Mouse (Mus musculus) neural tube, embryonic 11.5 days (tissue): Measurements from ENCODE around the gene Timm50. TPM values are rescaled to one million over a fixed set of nuclear protein-coding genes. Genes with fewer than 3 reads are reported as not detected.

Experiments used
- ATAC-seq: fragments of 200-750 bp; cut with Nextera tagmentation; 2 replicates; pipeline ENCODE4 v1.8.0; 2017; ENCODE audit warnings: moderate number of reproducible peaks, mild to moderate bottlenecking, moderate TSS enrichment, moderate library complexity; ENCODE audit not compliant: insufficient read depth, low FRiP score, low TSS enrichment
- DNase-seq: peaks from one replicate; pipeline ENCODE4 v3.0.0-alpha.2; 2015; ENCODE audit warnings: low spot score
- H3K27ac ChIP-seq: fragments of 300-500 bp; sonication (generic); 2 replicates; pipeline ENCODE4 v1.5.1; 2014; ENCODE audit warnings: low read depth, mild to moderate bottlenecking, low read length
- H3K27me3 ChIP-seq: fragments of 300-500 bp; sonication (generic); 2 replicates; pipeline ENCODE4 v1.6.1; 2014; ENCODE audit warnings: mild to moderate bottlenecking, low read length, mixed read lengths; ENCODE audit not compliant: control insufficient read depth, insufficient read depth
- H3K36me3 ChIP-seq: fragments of 300-500 bp; sonication (generic); 2 replicates; pipeline ENCODE4 v1.6.1; 2014; ENCODE audit warnings: mild to moderate bottlenecking, low read length, moderate library complexity, mixed read lengths; ENCODE audit not compliant: control insufficient read depth, insufficient read depth
- H3K4me1 ChIP-seq: fragments of 300-500 bp; sonication (generic); 2 replicates; pipeline ENCODE4 v1.6.1; 2014; ENCODE audit warnings: low read length, mixed read lengths; ENCODE audit not compliant: control insufficient read depth, insufficient read depth
- H3K4me2 ChIP-seq: fragments of 300-500 bp; sonication (generic); 2 replicates; pipeline ENCODE4 v1.6.1; 2014; ENCODE audit warnings: low read depth, mild to moderate bottlenecking, moderate library complexity
- H3K4me3 ChIP-seq: fragments of 300-500 bp; sonication (generic); 2 replicates; pipeline ENCODE4 v1.5.1; 2014; ENCODE audit warnings: low read depth, low read length
- H3K9ac ChIP-seq: fragments of 300-500 bp; sonication (generic); 2 replicates; pipeline ENCODE4 v1.6.1; 2014; ENCODE audit warnings: mild to moderate bottlenecking, low read length
- H3K9me3 ChIP-seq: fragments of 300-500 bp; sonication (generic); 2 replicates; pipeline ENCODE4 v1.6.1; 2016; ENCODE audit warnings: low read length; ENCODE audit not compliant: control insufficient read depth
- WGBS: fragments of 180-500 bp; shearing (Covaris S2); extraction: QIAGEN DNeasy Blood & Tissue Kit; methylation state at CpG from one replicate; pipeline ENCODE4 v1.1.7; 2014; 5-methylcytosine and 5-hydroxymethylcytosine counted together
- polyA plus RNA-seq: library from polyadenylated mRNA; unstranded; fragments of >200 nt; fragmentation: Nextera tagmentation; extraction: Ambion mirVana; gene quantifications from 2 replicates; pipeline ENCODE4 v1.2.1, GENCODE M21; 2014

Timm50 gene
- polyA plus RNA-seq, 1 experiment from 2014 or later, result 219 TPM

DNA sequence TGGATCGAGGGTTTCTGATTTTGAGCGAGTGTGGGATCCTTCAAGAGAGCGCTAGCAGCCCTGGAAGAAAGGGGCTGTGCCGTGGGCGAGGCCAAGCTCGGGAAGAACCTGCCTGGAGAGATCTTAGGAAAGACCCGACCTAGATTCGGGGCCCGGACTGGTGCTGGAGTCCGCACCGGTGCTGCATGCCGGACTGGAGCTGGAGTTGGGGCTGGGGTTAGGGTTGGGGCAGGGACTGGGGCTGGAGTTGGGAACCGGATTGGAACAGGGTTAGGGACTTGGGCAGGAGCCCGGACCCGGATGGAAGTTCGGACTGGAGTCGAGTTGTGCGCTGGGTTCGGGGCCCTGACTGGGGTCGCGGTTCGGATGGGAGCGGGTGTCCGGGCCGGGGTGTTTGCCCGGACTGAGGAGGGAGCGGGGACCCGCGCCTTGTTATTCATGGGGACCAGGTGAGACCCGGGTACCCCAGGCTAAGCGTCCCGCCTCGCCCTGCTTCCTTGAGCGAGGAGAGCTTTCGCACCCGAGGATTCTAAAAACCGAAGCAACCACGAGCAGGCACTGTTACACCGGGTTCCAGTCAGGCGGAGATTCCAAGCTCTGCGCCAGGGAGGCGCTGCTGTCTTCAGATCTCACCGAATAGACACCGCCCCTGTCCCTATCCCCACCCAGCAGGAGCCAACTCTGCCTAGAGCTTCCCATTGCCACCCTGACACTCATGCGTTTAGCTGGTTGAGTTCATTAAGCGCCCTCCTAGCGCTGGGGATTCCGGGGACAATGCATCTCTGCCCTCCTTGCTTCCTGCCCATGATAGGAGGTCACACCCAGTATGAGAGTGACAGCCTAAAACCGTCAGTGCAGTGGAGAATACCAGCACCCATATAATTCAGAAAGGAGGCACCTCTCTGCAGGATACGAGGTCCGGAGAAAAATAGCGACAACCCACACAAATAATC is 21.0 kb downstream of the Timm50 start, which contains the start of gene Selenov:
Selenov (minus strand) TSS at position 549 of the 953 bp plus-strand sequence.
- H3K27ac ChIP-seq, result no peak within 1 kb of the TSS
- peak within 1 kb of the TSS; percentile 44 for H3K4me2 ChIP-seq
- no peaks in the 10 kb centered on the region for H3K9me3 ChIP-seq
- WGBS, result 2% methylated on average over 49 of the region's 52 CpGs
- H3K4me1 ChIP-seq, result peaks cover 9% of the 10 kb centered on the region
- ATAC-seq (peak; percentile 25; the same call in 1 of the 2 replicates), DNase-seq (peak; percentile 61)
- H3K9ac ChIP-seq, result peak within 1 kb of the TSS; percentile 41
- no peaks in the 10 kb centered on the region for H3K36me3 ChIP-seq
- peaks cover 31% of the 10 kb centered on the region for H3K27me3 ChIP-seq
- peak within 1 kb of the TSS; percentile 20 for H3K4me3 ChIP-seq

DNA sequence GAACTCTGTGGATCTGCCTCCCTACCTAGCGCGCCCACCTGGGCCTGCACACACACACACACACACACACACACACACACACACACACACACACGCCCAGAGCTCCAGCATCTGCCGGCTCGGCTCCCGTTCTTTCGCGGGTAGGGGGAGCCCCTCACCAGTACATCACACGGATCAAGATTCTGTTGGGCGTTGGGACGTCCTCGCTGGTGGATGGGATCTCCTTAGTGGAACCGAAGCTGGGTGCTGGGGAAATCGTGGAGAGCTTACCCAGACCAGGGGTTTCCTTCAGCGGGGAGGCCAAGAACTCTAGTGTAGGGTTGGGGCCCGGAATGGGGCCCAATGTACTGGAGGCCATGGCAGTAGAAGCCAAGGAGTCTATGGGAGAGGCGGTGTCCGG is 21.7 kb downstream of the Timm50 start:
- Histone ChIP-seq H3K27ac (no peak overlapping the region), H3K36me3 (no peaks in the 10 kb centered on the region), H3K4me3 (peak overlapping the region; percentile 20), H3K9me3 (no peaks in the 10 kb centered on the region), H3K4me1 (peaks cover 9% of the 10 kb centered on the region), H3K4me2 (peak overlapping the region; percentile 44), H3K9ac (peak overlapping the region; percentile 41), H3K27me3 (peaks cover 31% of the 10 kb centered on the region)
- ATAC-seq, result peak; percentile 24; the same call in 1 of the 2 replicates
- 2% methylated on average over 17 of the region's 18 CpGs for WGBS
- peak; percentile 64 for DNase-seq

- ATAC-seq, result no peak
- H3K9me3 ChIP-seq, result no peaks in the 10 kb centered on the region
- H3K36me3 ChIP-seq, result no peaks in the 10 kb centered on the region
- H3K4me2 ChIP-seq, result no peak overlapping the region
- H3K4me3 ChIP-seq, result no peak overlapping the region
- 80% methylated on average over 7 of the region's 7 CpGs for WGBS
- H3K9ac ChIP-seq, result no peak overlapping the region
- H3K4me1 ChIP-seq, result no peaks in the 10 kb centered on the region
- no peaks in the 10 kb centered on the region for H3K27me3 ChIP-seq
- H3K27ac ChIP-seq, result no peak overlapping the region
- DNase-seq, result no peak
Measured at GRCm38 (mm10) chr7:28280630-28281029, 31.2 kb downstream of the Timm50 start.

DNA sequence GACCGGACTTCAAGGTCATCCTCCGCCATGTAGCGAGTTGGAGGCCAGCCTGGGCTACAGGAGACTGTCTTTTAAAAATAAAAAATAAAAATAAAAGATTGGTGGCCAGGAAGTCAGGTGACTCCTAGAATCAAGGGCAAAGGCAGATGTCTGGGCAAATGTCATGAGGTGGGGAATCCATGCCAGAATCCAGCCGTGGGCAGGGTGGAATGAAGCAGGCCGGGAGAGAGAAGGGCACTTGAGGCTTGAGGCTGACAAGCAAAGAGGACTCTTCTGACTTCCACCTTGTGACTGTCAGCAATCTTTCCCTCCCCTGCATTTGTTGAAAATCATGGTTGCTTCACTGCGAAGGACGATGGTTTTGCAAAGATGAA is 33.6 kb downstream of the Timm50 start:
- Histone ChIP-seq H3K27ac (no peak overlapping the region; the same call in 1 of the 2 replicates), H3K4me1 (no peaks in the 10 kb centered on the region), H3K9me3 (no peaks in the 10 kb centered on the region), H3K4me2 (peak overlapping the region; percentile 72), H3K9ac (peak overlapping the region; percentile 94), H3K4me3 (peak overlapping the region; percentile 64), H3K36me3 (no peaks in the 10 kb centered on the region), H3K27me3 (no peaks in the 10 kb centered on the region)
- DNase-seq (no peak), ATAC-seq (no peak)
- 85% methylated on average over 7 of the region's 7 CpGs for WGBS

DNA sequence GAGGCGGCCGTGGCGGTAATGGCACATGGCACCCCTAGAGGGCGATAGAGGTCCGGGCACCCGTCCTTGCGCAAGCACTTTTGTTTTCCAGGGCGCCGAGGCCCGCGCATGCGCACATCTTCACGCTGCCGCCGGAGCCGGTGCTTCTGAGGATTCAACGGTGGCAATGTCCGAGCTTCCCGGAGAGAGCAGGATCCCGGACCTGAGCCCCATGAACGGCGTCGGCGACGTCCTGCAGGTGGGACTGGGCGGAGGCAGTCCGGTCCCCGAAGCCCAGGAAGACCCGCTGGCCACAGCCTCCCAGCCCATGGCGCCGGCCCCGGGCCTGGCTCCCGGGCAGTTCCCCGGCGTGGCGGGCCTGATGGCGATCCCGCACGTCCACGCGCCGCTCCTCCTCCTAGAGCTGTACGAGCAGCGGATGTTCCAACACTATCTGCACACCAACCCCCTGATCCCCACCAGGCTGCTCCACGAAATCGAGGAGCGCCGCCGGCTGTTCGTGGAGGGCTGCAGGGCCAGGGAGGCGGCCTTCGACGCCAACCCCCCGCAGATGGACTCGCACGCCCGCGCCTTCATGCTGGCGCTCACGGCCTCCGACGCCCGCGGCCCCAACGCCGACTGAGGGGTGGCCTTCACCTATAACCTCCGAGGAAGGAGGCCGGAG is 34.1 kb downstream of the Timm50 start, which contains the start of gene Eid2b:
Eid2b (plus strand) TSS at position 125 of the 664 bp plus-strand sequence.
- Histone ChIP-seq H3K4me1 (no peaks in the 10 kb centered on the region), H3K9me3 (no peaks in the 10 kb centered on the region), H3K9ac (peak within 1 kb of the TSS; percentile 94), H3K4me2 (peak within 1 kb of the TSS; percentile 72), H3K27ac (peak within 1 kb of the TSS; percentile 68), H3K36me3 (no peaks in the 10 kb centered on the region), H3K27me3 (no peaks in the 10 kb centered on the region), H3K4me3 (peak within 1 kb of the TSS; percentile 64)
- 2% methylated on average over 68 of the region's 68 CpGs for WGBS
- DNase-seq, result peak; percentile 96
- ATAC-seq, result peak; percentile 69

- H3K36me3 ChIP-seq, result no peaks in the 10 kb centered on the region
- no peak overlapping the region; the same call in 1 of the 2 replicates for H3K4me2 ChIP-seq
- H3K4me3 ChIP-seq, result no peak overlapping the region
- no peak overlapping the region for H3K27ac ChIP-seq
- WGBS, result 62% methylated on average over 8 of the region's 8 CpGs
- H3K27me3 ChIP-seq, result no peaks in the 10 kb centered on the region
- H3K9me3 ChIP-seq, result no peaks in the 10 kb centered on the region
- ATAC-seq (no peak), DNase-seq (no peak)
- no peak overlapping the region for H3K9ac ChIP-seq
- H3K4me1 ChIP-seq, result no peaks in the 10 kb centered on the region
Measured at GRCm38 (mm10) chr7:28277237-28277614, 34.6 kb downstream of the Timm50 start.

DNA sequence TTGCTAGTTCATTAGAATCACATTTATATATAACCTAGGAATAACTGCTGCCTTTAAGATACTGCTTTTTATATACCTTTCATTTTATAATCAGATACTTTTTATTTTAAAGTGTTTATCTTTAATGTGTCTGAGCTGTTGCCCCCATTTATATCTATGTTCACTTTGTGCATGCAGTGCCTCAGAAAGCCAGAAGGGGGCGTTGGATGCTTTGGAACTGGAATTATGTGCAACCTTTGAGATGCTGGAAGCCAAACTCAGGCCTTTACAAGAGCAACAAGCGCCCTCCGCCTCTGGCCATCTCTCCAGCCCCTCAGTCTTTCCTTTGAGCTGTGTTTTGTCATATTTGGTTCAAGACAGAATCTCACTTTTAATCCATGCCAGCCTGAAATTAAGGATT is 40.1 kb downstream of the Timm50 start:
- H3K27ac ChIP-seq, result no peak overlapping the region
- WGBS, result 74% methylated on average over 3 of the region's 3 CpGs
- no peak overlapping the region for H3K9ac ChIP-seq
- H3K27me3 ChIP-seq, result no peaks in the 10 kb centered on the region
- H3K4me1 ChIP-seq, result peaks cover 3% of the 10 kb centered on the region; the same call in 1 of the 2 replicates
- no peak overlapping the region for H3K4me2 ChIP-seq
- peaks cover 3% of the 10 kb centered on the region for H3K36me3 ChIP-seq
- H3K4me3 ChIP-seq, result no peak overlapping the region
- no peak for ATAC-seq
- DNase-seq, result no peak
- no peaks in the 10 kb centered on the region for H3K9me3 ChIP-seq

- Histone ChIP-seq H3K36me3 (peaks cover 3% of the 10 kb centered on the region), H3K27ac (no peak overlapping the region), H3K9ac (no peak overlapping the region), H3K9me3 (no peaks in the 10 kb centered on the region), H3K4me3 (no peak overlapping the region; the same call in 1 of the 2 replicates), H3K4me2 (no peak overlapping the region), H3K27me3 (no peaks in the 10 kb centered on the region), H3K4me1 (peaks cover 3% of the 10 kb centered on the region; the same call in 1 of the 2 replicates)
- DNase-seq (peak; percentile 47), ATAC-seq (no peak)
- 93% methylated on average over 12 of the region's 12 CpGs for WGBS
Measured at GRCm38 (mm10) chr7:28269355-28269754, 42.5 kb downstream of the Timm50 start.
